ENCODE assay signal across 9 mouse cellular contexts in genomic region chr6:50263670-50264069, GRCm38 (mm10). TPM values are rescaled to one million over a fixed set of nuclear protein-coding genes. Genes with fewer than 3 reads are reported as not detected.
DNase-seq lines count a peak whose midpoint lies in the region; ATAC-seq and TF ChIP-seq lines count a peak whose summit lies in the region.
"Had no signal": no experiment of that assay in that cellular context is flagged by ENCODE, and none has a peak within 500 bp of the region (broad histone marks: within the 10 kb centered on the region; RNA-seq: fewer than 3 reads in every experiment).

TSS of gene Gsdme (minus strand) at chr6:50263862.

- no peak for ATAC-seq in kidney, embryonic 15.5 days (replicated peaks; ENCODE audit: low FRiP score)
- ATAC-seq in hindbrain, embryonic 16.5 days: no peak
- no peak for ATAC-seq in midbrain, embryonic 11.5 days (ENCODE audit: low FRiP score)

- H3K4me2 ChIP-seq in kidney, embryonic 15.5 days: no peak within 1 kb of the TSS
- H3K4me2 ChIP-seq in hindbrain, embryonic 16.5 days (ENCODE audit: low read length): no peak within 1 kb of the TSS
- H3K4me2 ChIP-seq in midbrain, embryonic 11.5 days: no peak within 1 kb of the TSS

- no peak within 1 kb of the TSS for H3K4me3 ChIP-seq in kidney, embryonic 15.5 days (replicated peaks)
- H3K4me3 ChIP-seq in hindbrain, embryonic 16.5 days (ENCODE audit: low read length): no peak within 1 kb of the TSS
- no peak within 1 kb of the TSS for H3K4me3 ChIP-seq in midbrain, embryonic 11.5 days (ENCODE audit: low read depth, low read length)

- TF ChIP-seq POLR2A in brain, embryonic 14.5 days (IDR thresholded peaks at IDR 0.05; ENCODE audit: borderline replicate concordance, extremely low read depth, insufficient read depth, insufficient read length, poor library complexity, severe bottlenecking): no peak

- H3K27me3 ChIP-seq in kidney, embryonic 15.5 days: no peaks in the 10 kb centered on the region
- no peaks in the 10 kb centered on the region for H3K27me3 ChIP-seq in hindbrain, embryonic 16.5 days (replicated peaks; ENCODE audit: control insufficient read depth, insufficient read depth, low read length)
- H3K27me3 ChIP-seq in midbrain, embryonic 11.5 days (ENCODE audit: control insufficient read depth, insufficient read depth, low read length): no peaks in the 10 kb centered on the region

- no peaks in the 10 kb centered on the region for H3K9me3 ChIP-seq in kidney, embryonic 15.5 days (replicated peaks)
- H3K9me3 ChIP-seq in hindbrain, embryonic 16.5 days (ENCODE audit: control insufficient read depth, low read length): no peaks in the 10 kb centered on the region
- no peaks in the 10 kb centered on the region for H3K9me3 ChIP-seq in midbrain, embryonic 11.5 days (ENCODE audit: control insufficient read depth, low read length)
- H3K9me3 ChIP-seq: G1E had no signal

- no peak for DNase-seq in kidney, adult 9 months
- no peak for DNase-seq in brain, embryonic 14.5 days (ENCODE audit: low read depth)
- DNase-seq in midbrain, embryonic 11.5 days (ENCODE audit: low spot score, missing footprints): no peak
- no peak for DNase-seq in thymus, postnatal 14 days
- no peak for DNase-seq in B cell, adult 2 months
- no peak for DNase-seq in c-Kit-positive CD71-positive TER-119-positive erythroid progenitor cells, embryonic 14.5 days (ENCODE audit: low spot score)

- no peaks in the 10 kb centered on the region for H3K36me3 ChIP-seq in kidney, embryonic 15.5 days
- no peaks in the 10 kb centered on the region for H3K36me3 ChIP-seq in hindbrain, embryonic 16.5 days (ENCODE audit: control insufficient read depth, insufficient read depth, low read length)
- no peaks in the 10 kb centered on the region for H3K36me3 ChIP-seq in midbrain, embryonic 11.5 days (ENCODE audit: control insufficient read depth, insufficient read depth, low read length)
- H3K36me3 ChIP-seq: G1E had no signal

- TF ChIP-seq CTCF in brain, embryonic 14.5 days (IDR thresholded peaks at IDR 0.05; ENCODE audit: borderline replicate concordance, extremely low read depth, insufficient read depth, insufficient read length): no peak

- WGBS in kidney, embryonic 15.5 days: 65% methylated on average over 6 of the region's 6 CpGs
- 72% methylated on average over 6 of the region's 6 CpGs for WGBS in hindbrain, embryonic 16.5 days
- 93% methylated on average over 6 of the region's 6 CpGs for WGBS in midbrain, embryonic 11.5 days

- H3K27ac ChIP-seq in kidney, embryonic 15.5 days: no peak within 1 kb of the TSS
- no peak within 1 kb of the TSS for H3K27ac ChIP-seq in hindbrain, embryonic 16.5 days (ENCODE audit: low read depth, low read length)
- no peak within 1 kb of the TSS for H3K27ac ChIP-seq in midbrain, embryonic 11.5 days (ENCODE audit: low read depth, low read length)

- H3K9ac ChIP-seq in kidney, embryonic 15.5 days: no peak within 1 kb of the TSS
- H3K9ac ChIP-seq in hindbrain, embryonic 16.5 days (ENCODE audit: low read depth, low read length): no peak within 1 kb of the TSS
- H3K9ac ChIP-seq in midbrain, embryonic 11.5 days (ENCODE audit: low read length): no peak within 1 kb of the TSS

- peaks cover 20% of the 10 kb centered on the region for H3K4me1 ChIP-seq in kidney, embryonic 15.5 days
- peaks cover 17% of the 10 kb centered on the region for H3K4me1 ChIP-seq in hindbrain, embryonic 16.5 days (ENCODE audit: control insufficient read depth, insufficient read depth, low read depth, low read length)
- H3K4me1 ChIP-seq in midbrain, embryonic 11.5 days (ENCODE audit: control insufficient read depth, insufficient read depth, low read length): peaks cover 11% of the 10 kb centered on the region

RNA-seq across cellular contexts. Expression of gene Gsdme, which starts in this region (rescaled TPM):
- polyA plus RNA-seq in kidney, embryonic 15.5 days (2015; fragmentation: Nextera tagmentation; extraction: Ambion mirVana): 56.2 and 59.0 TPM in 2 replicates
- polyA plus RNA-seq in brain, embryonic 14.5 days (2012; rRNA removed): 17.3 and 21.3 TPM in 2 replicates
- polyA plus RNA-seq in hindbrain, embryonic 16.5 days (2015; fragmentation: Nextera tagmentation; extraction: Ambion mirVana): 79.7 and 81.7 TPM in 2 replicates
- polyA plus RNA-seq in midbrain, embryonic 11.5 days (2014; fragmentation: Nextera tagmentation; extraction: Ambion mirVana): 52.9 and 55.2 TPM in 2 replicates
